ENCODE assay signal across 8 mouse cellular contexts in genomic region chr7:128297617-128298480, GRCm38 (mm10). TPM values are rescaled to one million over a fixed set of nuclear protein-coding genes. Genes with fewer than 3 reads are reported as not detected.
DNase-seq lines count a peak whose midpoint lies in the region; ATAC-seq and TF ChIP-seq lines count a peak whose summit lies in the region.

BC017158 (minus strand) TSS chr7:128298170.

- TF ChIP-seq POLR2A in bone marrow macrophage, adult 2 months (IDR thresholded peaks at IDR 0.05; ENCODE audit: borderline replicate concordance, low read depth, low read length): no peak
- no peak for TF ChIP-seq POLR2A in liver, adult 2 months (IDR thresholded peaks at IDR 0.05; ENCODE audit: extremely low read depth, insufficient read depth, low read length)

- H3K4me1 ChIP-seq in bone marrow macrophage, adult 2 months (ENCODE audit: control insufficient read depth, insufficient read depth, low read length): peaks cover 28% of the 10 kb centered on the region
- H3K4me1 ChIP-seq in heart, embryonic 12.5 days (replicated peaks): peaks cover 21% of the 10 kb centered on the region
- peaks cover 13% of the 10 kb centered on the region; the same call in 1 of the 2 replicates for H3K4me1 ChIP-seq in kidney, postnatal 0 days (replicated peaks; ENCODE audit: insufficient read depth, low read length)
- peaks cover 4% of the 10 kb centered on the region for H3K4me1 ChIP-seq in liver, adult 2 months (ENCODE audit: control insufficient read depth, insufficient read depth, low read length)

- peak; percentile 69 for ATAC-seq in erythroblast, adult 5-6 weeks (replicated peaks; ENCODE audit: low FRiP score, poor library complexity, severe bottlenecking)
- peak; percentile 79 for ATAC-seq in heart, embryonic 12.5 days (ENCODE audit: insufficient number of reproducible peaks, low FRiP score)
- peak; percentile 60 for ATAC-seq in kidney, postnatal 0 days (replicated peaks; ENCODE audit: low FRiP score, low read depth)
- ATAC-seq in monocyte, adult 5-6 weeks (replicated peaks; ENCODE audit: insufficient number of reproducible peaks, low FRiP score, low TSS enrichment, poor library complexity, severe bottlenecking): peak; percentile 76

- H3K9ac ChIP-seq in heart, embryonic 12.5 days: peak within 1 kb of the TSS; percentile 93
- H3K9ac ChIP-seq in kidney, postnatal 0 days (ENCODE audit: low read depth, low read length): peak within 1 kb of the TSS; percentile 87
- peak within 1 kb of the TSS; percentile 93 for H3K9ac ChIP-seq in liver, adult 2 months (ENCODE audit: low read depth, low read length)

- peak; percentile 62 to 65 for DNase-seq in B cell, adult 2 months
- peak; percentile 86 for DNase-seq in kidney, postnatal 0 days (ENCODE audit: low spot score)
- DNase-seq in liver, adult 2 months (ENCODE audit: extremely low read depth, low read depth, low spot score): peak; percentile 86
- DNase-seq in spleen, postnatal 36 days (ENCODE audit: low spot score in 2 of 2): peak; percentile 68 to 78

- H3K79me2 ChIP-seq in liver, adult 2 months (ENCODE audit: control insufficient read depth, insufficient read depth, low read length): peaks cover 12% of the 10 kb centered on the region; the same call in 1 of the 2 replicates

- H3K27ac ChIP-seq in bone marrow macrophage, adult 2 months (ENCODE audit: insufficient read depth, low read depth, low read length): peak within 1 kb of the TSS; percentile 26
- H3K27ac ChIP-seq in heart, embryonic 12.5 days (ENCODE audit: poor library complexity, severe bottlenecking): peak within 1 kb of the TSS; percentile 55
- peak within 1 kb of the TSS; percentile 92 for H3K27ac ChIP-seq in kidney, postnatal 0 days
- H3K27ac ChIP-seq in liver, adult 2 months (replicated peaks; ENCODE audit: insufficient read depth, low read depth, low read length): peak within 1 kb of the TSS; percentile 42

- TF ChIP-seq CTCF in bone marrow macrophage, adult 2 months (IDR thresholded peaks at IDR 0.05; ENCODE audit: low read depth, low read length): no peak
- TF ChIP-seq CTCF in kidney, postnatal 0 days (IDR thresholded peaks at IDR 0.05; ENCODE audit: low read depth): no peak
- TF ChIP-seq CTCF in liver, adult 2 months (IDR thresholded peaks at IDR 0.05; ENCODE audit: low read depth, low read length): no peak

- peaks cover 12% of the 10 kb centered on the region; the same call in 1 of the 2 replicates for H3K36me3 ChIP-seq in heart, embryonic 12.5 days
- H3K36me3 ChIP-seq in kidney, postnatal 0 days (ENCODE audit: insufficient read depth, low read length): 0 out of 2 replicates have a peak, but pooled peaks cover 3% of the 10 kb centered on the region
- peaks cover 2% of the 10 kb centered on the region for H3K36me3 ChIP-seq in liver, adult 2 months (ENCODE audit: control insufficient read depth, insufficient read depth, low read length)

- no peaks in the 10 kb centered on the region for H3K9me3 ChIP-seq in heart, embryonic 12.5 days (replicated peaks)
- no peaks in the 10 kb centered on the region for H3K9me3 ChIP-seq in kidney, postnatal 0 days (replicated peaks; ENCODE audit: low read length)

- peak within 1 kb of the TSS; percentile 96 for H3K4me2 ChIP-seq in heart, embryonic 12.5 days
- H3K4me2 ChIP-seq in kidney, postnatal 0 days (ENCODE audit: low read length): peak within 1 kb of the TSS; percentile 93

- peak within 1 kb of the TSS; percentile 68 for H3K4me3 ChIP-seq in bone marrow macrophage, adult 2 months (ENCODE audit: insufficient read depth, low read length)
- H3K4me3 ChIP-seq in heart, embryonic 12.5 days: peak within 1 kb of the TSS; percentile 84
- H3K4me3 ChIP-seq in kidney, postnatal 0 days (replicated peaks; ENCODE audit: low read depth, low read length): peak within 1 kb of the TSS; percentile 80
- peak within 1 kb of the TSS; percentile 88 for H3K4me3 ChIP-seq in liver, adult 2 months (ENCODE audit: insufficient read depth, low read depth, low read length)

- WGBS in heart, embryonic 12.5 days: 2% methylated on average over 47 of the region's 47 CpGs
- 2% methylated on average over 47 of the region's 47 CpGs for WGBS in kidney, postnatal 0 days
- WGBS in liver, adult 2 months: under 1% methylated on average over 47 of the region's 47 CpGs

- no peaks in the 10 kb centered on the region; the same call in 1 of the 2 replicates for H3K27me3 ChIP-seq in heart, embryonic 12.5 days (replicated peaks)
- no peaks in the 10 kb centered on the region for H3K27me3 ChIP-seq in kidney, postnatal 0 days (ENCODE audit: insufficient read depth, low read length)
- no peaks in the 10 kb centered on the region for H3K27me3 ChIP-seq in liver, adult 2 months (ENCODE audit: control insufficient read depth, insufficient read depth, low read length)

RNA-seq across cellular contexts. Expression of gene BC017158, which starts in this region (rescaled TPM):
- 16.7 and 18.4 TPM in 2 replicates for polyA plus RNA-seq in bone marrow macrophage, adult 2 months (2012; ENCODE audit: insufficient read depth, insufficient read length, missing spikeins)
- total RNA-seq in erythroblast, adult 5-6 weeks (2015; ENCODE audit: low replicate concordance): 29.2 and 52.5 TPM in 2 replicates
- 41.7 and 56.7 TPM in 2 replicates for total RNA-seq in erythroblast, adult 5-6 weeks (2017; ENCODE audit: low replicate concordance)
- polyA plus RNA-seq in heart, embryonic 12.5 days (2016; fragmentation: Nextera tagmentation; extraction: Ambion mirVana): 20.0 and 22.5 TPM in 2 replicates
- 22.1 and 23.4 TPM in 2 replicates for polyA plus RNA-seq in kidney, postnatal 0 days (2015; fragmentation: Nextera tagmentation; extraction: Ambion mirVana)
- 15.2 and 19.2 TPM in 2 replicates for total RNA-seq in liver, adult 2 months (2014; rRNA removed)
- 19.3 and 25.2 TPM in 2 replicates for polyA plus RNA-seq in liver, adult 2 months (2012; rRNA removed)
- total RNA-seq in monocyte, adult 5-6 weeks (2017): 6.9 to 17.5 TPM (median 8.1 TPM) in 3 replicates

Comparison
In these comparisons a context has a peak if more than half of its experiments do, and no peak if none do; other contexts are left out.
1. Peak in every context shown above with its lines: DNase-seq, ATAC-seq, H3K4me3 ChIP-seq and H3K27ac ChIP-seq.
2. H3K27ac ChIP-seq: peak in every context shown above with its lines; median percentile 92 in kidney, postnatal 0 days; 55 in heart, embryonic 12.5 days; 42 in liver, adult 2 months; 26 in bone marrow macrophage, adult 2 months.